13 mouse cellular contexts compared by ENCODE assay signal in genomic region chr16:90140571-90140970, GRCm38 (mm10).
"Had no signal": no experiment of that assay in that cellular context is flagged by ENCODE, and none has a peak within 500 bp of the region (broad histone marks: within the 10 kb centered on the region; RNA-seq: fewer than 3 reads in every experiment).

No protein-coding gene starts in this region.

- H3K9me3 ChIP-seq: intestine, embryonic 15.5 days; neural tube, embryonic 12.5 days had no signal

- DNase-seq: kidney, adult 18-20 months; kidney, postnatal 10 days; kidney, postnatal 4 days; left cerebral cortex, postnatal 4 days; lung, adult 18-20 months; retina, postnatal 1 day; right cerebral cortex, postnatal 4 days; spleen, adult 18-20 months; thymus, postnatal 36 days had no signal

- H3K27me3 ChIP-seq: intestine, embryonic 15.5 days; neural tube, embryonic 12.5 days had no signal

- H3K27ac ChIP-seq: intestine, embryonic 15.5 days; liver, embryonic 14.5 days; neural tube, embryonic 12.5 days had no signal

- H3K36me3 ChIP-seq: intestine, embryonic 15.5 days had no signal

- H3K4me2 ChIP-seq: intestine, embryonic 15.5 days; neural tube, embryonic 12.5 days had no signal

- ATAC-seq: intestine, embryonic 15.5 days had no signal

- H3K9ac ChIP-seq: intestine, embryonic 15.5 days; liver, embryonic 14.5 days; neural tube, embryonic 12.5 days had no signal

- H3K4me3 ChIP-seq: intestine, embryonic 15.5 days; myocyte; neural tube, embryonic 12.5 days had no signal
